Mouse (Mus musculus): ENCODE measurements around the gene Slc50a1.

DNA sequence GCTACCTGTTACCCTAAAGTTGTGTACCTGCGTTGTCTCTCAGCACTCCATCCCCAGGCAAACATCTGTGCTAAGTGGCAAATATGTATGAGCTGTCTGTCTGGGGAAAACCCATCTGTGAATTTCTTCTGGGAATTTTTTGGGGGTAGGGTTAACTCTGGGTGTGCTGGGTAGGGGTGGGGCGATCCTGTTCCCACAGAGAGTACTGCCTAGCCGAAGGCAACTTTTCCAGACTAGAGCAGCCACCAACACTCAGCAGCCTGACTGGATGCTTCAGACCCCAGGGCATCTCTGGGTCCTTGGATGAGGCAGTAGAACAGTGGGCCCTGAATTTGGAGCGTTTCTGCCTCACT lies 11.9 kb upstream of the Slc50a1 start:
- TF ChIP-seq USF1 (IDR thresholded peaks at IDR 0.05; ENCODE audit: low read depth), result no peak
- TF ChIP-seq POLR2A (IDR thresholded peaks at IDR 0.05; ENCODE audit: insufficient read length, low read depth), result no peak

All from myocyte (in vitro differentiated cells).